Mouse (Mus musculus) heart, postnatal 0 days (tissue): ENCODE data around the gene Apool.

Source experiments
- CTCF ChIP-seq: IDR thresholded peaks from 2 replicates; pipeline ENCODE4 v1.5.1; 2016; ENCODE audit warnings: antibody characterized with exemption, control low read depth, low read depth
- EP300 ChIP-seq: IDR thresholded peaks from 2 replicates; pipeline ENCODE4 v1.6.1; 2016; ENCODE audit warnings: antibody characterized with exemption, low read depth

GRCm38 (mm10) chrX:112412309-112412708 is 101.2 kb downstream of the Apool start:
- TF ChIP-seq CTCF (no peak), EP300 (no peak)
